Mouse (Mus musculus) liver, adult 2 months (tissue): ENCODE results near the gene Btnl2.

Source experiments
- CTCF ChIP-seq: fragments of 200-500 bp; IDR thresholded peaks from 2 replicates; pipeline ENCODE4 v1.5.1; 2011; ENCODE audit warnings: low read depth, low read length, control low read depth
- POLR2A ChIP-seq: fragments of 200-500 bp; IDR thresholded peaks from 2 replicates; pipeline ENCODE4 v1.6.1; 2011; ENCODE audit warnings: low read length, control low read depth; ENCODE audit not compliant: insufficient read depth; ENCODE audit errors: extremely low read depth

- TF ChIP-seq CTCF (no peak), POLR2A (no peak)
These were observed 8.6 kb upstream of the Btnl2 start for GRCm38 (mm10) chr17:34346041-34346440.
